Mouse (Mus musculus): ENCODE measurements at regions not wholly inside any gene's neighbourhood (a gene's known extent, or its start where the extent isn't known, plus 50 kb on each side); places are given as distances from the start of the nearest gene placed in this dataset.
"Not testable (repeated sequence)": the region's sequence is repeated elsewhere in the genome, so short reads cannot be mapped to it uniquely, and the experiment has no call there.

DNA sequence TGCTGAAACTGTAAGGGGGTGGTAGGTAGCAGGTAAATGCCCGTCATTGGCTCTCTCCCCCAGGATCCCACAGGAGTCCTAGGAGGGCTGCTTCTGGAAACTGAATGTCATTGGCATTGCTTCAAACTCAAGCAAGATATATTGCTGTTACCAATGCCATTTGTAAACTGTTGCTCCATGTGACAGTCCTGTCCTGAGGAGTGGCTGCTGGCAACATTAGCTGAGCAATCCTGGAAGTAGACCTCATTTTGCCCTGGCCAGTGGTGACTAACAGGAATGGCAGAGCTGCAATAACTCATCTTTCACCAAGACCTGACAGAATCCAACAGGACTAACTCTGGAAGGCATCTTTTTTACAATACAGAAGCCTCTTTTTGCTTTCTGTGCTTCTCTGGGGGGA, 143.2 kb downstream of the Gm815 start:
- no peak for DNase-seq (ENCODE audit: low spot score)

DNA sequence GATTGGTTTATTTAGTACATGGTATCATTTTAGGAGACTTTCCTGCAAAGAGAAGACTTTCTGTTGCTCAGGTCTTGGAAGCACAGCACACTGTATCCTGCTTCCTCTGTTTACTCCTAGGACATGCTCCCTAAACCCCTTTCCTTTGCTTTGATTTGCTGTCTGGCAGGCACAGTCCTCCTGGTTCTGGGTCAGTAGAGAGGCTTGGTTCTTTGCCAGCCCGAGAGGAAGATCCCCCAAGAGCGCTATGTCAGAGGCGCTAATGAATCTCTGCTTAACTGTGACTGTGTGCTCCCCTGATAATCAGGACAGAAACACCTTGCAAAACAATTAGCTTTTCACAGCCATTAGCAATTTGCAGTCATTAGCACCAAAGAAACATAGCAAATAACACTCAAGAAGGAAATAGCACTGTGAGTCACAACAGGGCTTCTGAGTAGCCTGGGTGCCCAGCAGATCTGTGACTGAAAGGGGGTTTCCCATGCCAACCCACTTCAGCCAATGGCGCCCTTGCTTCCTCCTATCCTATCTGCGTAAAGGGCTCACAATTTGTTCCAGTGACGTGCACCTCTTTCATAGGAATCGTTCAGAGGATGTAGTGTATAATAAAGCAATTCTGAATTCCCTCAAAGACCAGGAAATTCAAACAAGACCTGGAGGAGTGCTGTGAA, 145.5 kb downstream of the Gm815 start:
- no peak for DNase-seq (ENCODE audit: low spot score)

GRCm38 (mm10) chr19:27032621-27033020, 146.9 kb downstream of the Gm815 start:
- DNase-seq (ENCODE audit: low spot score), result peak; percentile 58

DNA sequence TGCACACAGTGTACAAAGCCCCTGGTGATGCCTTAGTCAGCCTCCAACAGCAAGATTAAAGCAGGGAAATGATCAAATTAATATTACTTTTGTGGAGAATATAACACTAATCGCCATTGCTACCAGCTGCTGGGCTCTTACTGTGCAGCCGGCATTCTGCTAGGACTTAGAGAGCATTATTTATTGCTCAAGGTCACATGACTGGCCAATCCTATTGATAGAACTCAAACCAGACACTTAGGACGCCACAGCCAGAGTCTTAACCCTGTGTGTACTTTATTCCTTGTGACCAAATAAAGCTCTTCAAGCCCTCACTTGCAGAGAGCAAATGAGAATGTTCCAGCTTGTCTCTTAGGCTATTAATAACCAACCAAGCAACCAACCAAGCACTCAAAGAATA, 152.6 kb downstream of the Gm815 start:
- DNase-seq (ENCODE audit: low spot score), result no peak

GRCm38 (mm10) chr19:27040321-27041025, 154.8 kb downstream of the Gm815 start:
- DNase-seq (ENCODE audit: low spot score), result no peak

DNA sequence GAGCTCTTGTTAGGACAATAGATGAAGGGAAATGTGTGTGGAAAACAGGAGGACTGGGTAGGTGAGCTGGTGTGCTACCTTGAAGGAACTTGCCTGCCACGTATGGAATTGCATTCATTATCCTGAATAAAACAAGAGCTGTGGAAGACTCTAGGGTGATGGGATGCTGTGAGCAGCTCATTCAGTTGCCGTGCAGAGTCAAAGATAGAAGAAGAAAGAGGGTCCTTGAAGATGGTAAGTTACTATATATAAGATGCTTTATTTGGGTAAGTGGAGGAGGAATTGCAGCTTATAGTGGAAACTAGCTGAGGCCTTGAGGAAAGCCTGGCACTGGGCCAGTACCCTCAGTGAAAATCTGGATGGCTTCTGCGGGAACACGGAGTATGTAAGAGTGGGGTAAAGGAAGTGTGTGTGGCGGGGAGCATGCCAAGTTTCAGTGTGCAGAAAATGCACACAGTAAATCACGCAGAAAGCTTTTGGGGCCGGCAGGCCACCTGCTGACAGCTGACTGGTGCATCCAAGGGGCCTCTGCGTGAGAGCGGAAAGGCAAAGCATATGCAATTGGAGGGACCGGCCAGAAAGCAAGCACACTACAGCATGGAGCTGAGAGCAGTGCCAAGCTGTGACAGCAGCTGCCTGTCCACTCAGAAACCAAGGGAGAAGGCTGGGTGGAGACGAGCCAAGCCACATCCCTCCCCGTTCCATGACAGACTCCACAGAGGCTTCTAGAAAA, 149.7 kb upstream of the Vldlr start:
- DNase-seq (ENCODE audit: low spot score), result no peak

GRCm38 (mm10) chr19:27073281-27073680, 143.0 kb upstream of the Vldlr start:
- no peak for DNase-seq (ENCODE audit: low spot score)

GRCm38 (mm10) chr19:27075019-27075418, 141.3 kb upstream of the Vldlr start:
- DNase-seq (ENCODE audit: low spot score), result no peak

DNA sequence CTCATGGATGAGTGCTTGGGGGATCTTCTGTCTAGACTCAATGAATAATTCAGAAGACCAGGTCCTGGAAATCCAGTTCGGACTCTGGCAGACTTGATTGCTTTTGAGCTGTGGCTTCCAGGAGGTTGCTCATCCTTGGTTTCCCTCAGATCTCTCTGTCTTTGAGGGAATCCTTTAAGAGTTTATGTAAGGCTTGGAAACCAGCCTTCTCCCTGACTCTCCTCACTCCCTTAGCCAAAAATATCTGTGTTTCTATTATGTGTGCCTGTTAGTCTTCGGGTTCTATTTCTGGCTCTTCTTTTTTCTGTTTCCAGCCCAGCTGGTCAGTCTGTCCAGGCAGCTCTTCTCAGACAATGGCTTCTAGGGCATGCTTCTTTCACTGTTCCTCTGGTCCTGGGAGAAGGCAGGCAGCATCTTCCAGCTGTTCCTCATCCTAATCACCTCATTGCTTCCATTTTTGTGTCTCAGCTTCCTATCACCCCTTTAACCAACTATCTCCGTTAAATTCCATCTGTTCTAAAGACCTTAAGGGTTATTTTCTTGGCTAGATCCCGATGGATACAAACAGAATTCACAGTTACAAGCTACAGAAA, 139.3 kb upstream of the Vldlr start:
- peak; percentile 71 for DNase-seq (ENCODE audit: low spot score)

GRCm38 (mm10) chr19:27087344-27087743, 128.9 kb upstream of the Vldlr start:
- no peak for DNase-seq (ENCODE audit: low spot score)

GRCm38 (mm10) chr19:27087833-27088232, 128.5 kb upstream of the Vldlr start:
- no peak for DNase-seq (ENCODE audit: low spot score)

GRCm38 (mm10) chr19:27089099-27089498, 127.2 kb upstream of the Vldlr start:
- no peak for DNase-seq (ENCODE audit: low spot score)

DNA sequence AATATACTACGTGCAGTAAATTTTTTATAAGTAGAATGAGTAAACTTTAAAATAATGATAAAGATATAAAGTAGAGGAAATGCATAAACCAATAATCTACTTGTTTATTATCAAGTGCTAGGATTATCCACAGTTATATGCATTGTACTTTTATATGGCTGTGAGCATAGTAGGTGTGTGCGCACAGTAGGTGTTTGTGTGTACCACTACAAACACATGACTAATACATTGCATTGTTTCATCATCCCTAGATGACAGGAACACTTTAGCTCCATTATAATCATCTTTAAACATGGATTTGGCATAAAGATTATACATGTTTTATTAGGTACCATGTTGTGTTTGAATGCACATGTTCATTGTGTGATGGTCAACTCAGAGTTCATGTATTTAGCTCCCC, 124.7 kb upstream of the Vldlr start:
- no peak for DNase-seq (ENCODE audit: low spot score)

GRCm38 (mm10) chr19:27094777-27095478, 121.4 kb upstream of the Vldlr start:
- DNase-seq (ENCODE audit: low spot score), result no peak

DNA sequence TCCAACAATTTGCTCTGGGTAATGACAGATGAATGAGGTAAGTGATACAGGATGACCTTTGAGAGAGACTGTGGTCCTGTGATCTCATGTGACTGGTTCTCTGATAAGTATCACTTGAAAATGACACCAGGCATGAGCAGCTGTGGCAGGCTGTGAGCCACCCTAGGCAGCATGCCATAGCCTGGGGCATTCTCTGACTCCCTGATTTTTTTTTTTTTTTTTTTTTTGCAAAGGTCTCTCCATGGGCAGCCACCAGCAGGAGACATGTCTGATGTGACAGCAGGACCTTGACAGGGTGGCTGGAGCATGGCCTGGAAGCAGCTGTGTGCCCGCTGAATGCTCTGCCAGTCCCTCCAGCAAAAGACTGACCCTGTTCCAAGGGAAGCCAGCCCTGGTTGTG, 116.4 kb upstream of the Vldlr start:
- no peak for DNase-seq (ENCODE audit: low spot score)

- DNase-seq (ENCODE audit: low spot score), result no peak
Measured at GRCm38 (mm10) chr19:27110437-27110836, 105.8 kb upstream of the Vldlr start.

DNA sequence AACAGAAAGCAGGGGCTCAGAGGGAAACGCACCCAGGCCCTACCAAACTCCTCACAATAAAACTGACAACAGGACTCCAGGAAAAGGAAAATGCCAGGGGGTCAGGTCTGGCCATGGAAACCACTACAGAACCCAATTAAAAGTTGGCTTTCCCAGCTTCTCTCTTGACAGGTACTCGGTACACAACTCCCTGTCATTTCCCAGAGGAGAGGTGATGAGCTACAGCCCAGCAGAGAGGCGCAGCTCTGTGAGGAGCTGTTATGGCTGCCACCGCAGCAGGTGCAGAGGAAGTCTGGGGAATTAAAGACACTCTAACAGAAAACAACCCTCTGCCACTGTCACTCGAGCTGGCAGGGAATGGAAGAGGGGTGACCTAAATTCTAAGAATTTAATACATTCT, 95.4 kb upstream of the Vldlr start:
- DNase-seq (ENCODE audit: low spot score), result no peak

GRCm38 (mm10) chr19:27122348-27122747, 93.9 kb upstream of the Vldlr start:
- no peak for DNase-seq (ENCODE audit: low spot score)

DNA sequence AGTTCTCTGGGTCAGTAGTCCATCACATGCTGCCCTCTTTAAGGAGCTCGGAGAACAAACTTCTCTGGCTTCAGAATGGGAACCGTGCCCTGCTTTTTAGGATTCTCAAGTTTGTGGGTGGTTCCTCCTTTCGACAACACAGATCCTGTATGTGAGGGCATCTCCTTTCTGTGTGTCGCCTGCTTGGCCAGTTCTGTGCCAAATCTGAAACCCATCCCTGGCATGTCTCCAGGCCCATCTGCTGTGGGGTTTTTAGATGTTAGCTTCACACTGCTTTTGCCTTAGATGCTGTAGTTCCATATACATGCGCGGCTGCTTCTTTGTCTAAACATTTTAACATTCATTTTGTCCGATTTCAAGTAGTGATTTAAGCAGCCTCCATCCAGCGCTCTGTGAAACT, 93.0 kb upstream of the Vldlr start:
- DNase-seq (ENCODE audit: low spot score), result no peak

DNA sequence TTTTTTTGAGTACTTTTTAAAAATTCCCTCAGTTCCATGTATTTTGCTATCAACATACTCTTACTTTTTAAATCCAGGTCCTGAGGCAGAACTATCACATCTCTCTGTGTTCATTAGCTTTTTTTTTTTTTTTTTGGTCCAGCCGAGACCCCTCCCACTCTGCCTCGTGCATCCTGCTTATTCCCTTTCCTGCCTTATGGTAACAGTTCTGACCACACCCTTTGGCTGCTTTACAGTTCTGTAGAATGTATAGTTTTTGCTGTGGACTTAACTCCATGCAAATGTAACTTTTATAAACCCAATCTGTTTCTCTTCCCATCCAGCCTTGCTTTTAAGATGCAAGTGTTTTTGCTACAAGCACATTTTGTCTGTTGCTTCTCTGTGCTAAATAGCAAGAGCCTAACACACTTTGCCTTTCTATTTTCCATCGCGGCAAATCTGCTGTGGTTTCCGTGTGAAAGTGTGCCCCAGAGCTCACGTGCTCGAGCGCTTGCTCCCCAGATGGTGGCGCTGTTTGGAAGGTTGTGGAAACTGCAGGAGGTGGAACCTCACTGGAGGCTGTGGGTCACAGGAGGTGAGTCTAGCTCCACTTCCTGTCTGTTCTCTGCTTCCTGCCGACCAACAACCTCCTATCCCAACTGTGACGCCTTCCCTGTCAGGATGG, 92.3 kb upstream of the Vldlr start:
- DNase-seq (ENCODE audit: low spot score), result peak; percentile 44

DNA sequence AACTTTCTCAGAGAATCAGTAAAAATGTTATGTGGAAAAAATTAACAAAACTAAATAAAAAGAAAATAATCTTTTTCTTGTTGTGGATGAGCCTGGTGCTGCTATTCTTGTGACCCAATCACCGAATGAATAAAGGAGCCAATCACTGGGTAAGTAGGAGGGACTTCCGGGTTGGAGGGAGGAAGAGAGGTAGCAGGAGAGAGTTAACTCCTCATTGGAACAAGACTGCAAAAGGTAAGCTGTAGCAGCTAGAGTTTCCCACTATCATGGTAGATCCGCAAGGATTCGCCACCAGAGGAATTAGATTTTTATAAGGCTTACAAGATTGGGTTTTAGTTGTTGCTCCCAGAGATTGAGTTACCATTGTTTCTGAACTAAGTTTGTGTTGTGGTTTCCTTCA, 87.8 kb upstream of the Vldlr start:
- not testable (repeated sequence) for DNase-seq (ENCODE audit: low spot score)

- DNase-seq (ENCODE audit: low spot score), result no peak
Measured at GRCm38 (mm10) chr19:27134360-27134759, 81.9 kb upstream of the Vldlr start.
